Mouse (Mus musculus) brain, embryonic 14.5 days (tissue): ENCODE measurements at regions not wholly inside any gene's neighbourhood (a gene's known extent, or its start where the extent isn't known, plus 50 kb on each side); places are given as distances from the start of the nearest gene placed in this dataset.

Experiments
- DNase-seq: peaks from one replicate; pipeline ENCODE4 v3.0.0-alpha.2; 2011; ENCODE audit warnings: low read depth
- CTCF ChIP-seq: fragments of 200-500 bp; IDR thresholded peaks from 2 replicates; pipeline ENCODE4 v1.5.1; 2012; ENCODE audit warnings: inconsistent platforms, mild to moderate bottlenecking, moderate library complexity, borderline replicate concordance; ENCODE audit not compliant: insufficient read depth, insufficient read length; ENCODE audit errors: extremely low read depth
- POLR2A ChIP-seq: fragments of 200-500 bp; IDR thresholded peaks from 2 replicates; pipeline ENCODE4 v1.6.1; 2012; ENCODE audit warnings: mild to moderate bottlenecking, inconsistent platforms, borderline replicate concordance; ENCODE audit not compliant: poor library complexity, insufficient read depth, insufficient read length, severe bottlenecking; ENCODE audit errors: extremely low read depth

DNA sequence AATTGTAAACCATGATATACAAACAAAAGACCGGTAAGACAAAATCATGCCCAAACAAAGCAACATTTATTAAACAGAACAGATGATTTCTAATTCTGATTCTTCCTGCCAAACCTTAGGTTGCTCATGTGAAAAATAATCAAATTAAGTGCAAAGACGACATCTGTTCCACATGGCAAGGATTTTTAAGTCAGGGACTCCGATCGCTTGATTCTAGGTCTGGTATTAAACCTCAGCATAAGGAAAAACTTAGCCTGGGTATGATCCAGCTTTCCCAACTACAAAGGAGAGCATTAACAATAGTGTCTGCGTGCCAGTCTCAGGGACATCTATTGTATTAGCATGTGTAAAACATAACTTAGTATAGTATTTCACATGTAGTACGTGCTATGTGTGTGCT is 181.8 kb upstream of the Rnpc3 start:
- no peak for TF ChIP-seq POLR2A
- no peak for TF ChIP-seq CTCF
- DNase-seq = peak; percentile 51

DNA sequence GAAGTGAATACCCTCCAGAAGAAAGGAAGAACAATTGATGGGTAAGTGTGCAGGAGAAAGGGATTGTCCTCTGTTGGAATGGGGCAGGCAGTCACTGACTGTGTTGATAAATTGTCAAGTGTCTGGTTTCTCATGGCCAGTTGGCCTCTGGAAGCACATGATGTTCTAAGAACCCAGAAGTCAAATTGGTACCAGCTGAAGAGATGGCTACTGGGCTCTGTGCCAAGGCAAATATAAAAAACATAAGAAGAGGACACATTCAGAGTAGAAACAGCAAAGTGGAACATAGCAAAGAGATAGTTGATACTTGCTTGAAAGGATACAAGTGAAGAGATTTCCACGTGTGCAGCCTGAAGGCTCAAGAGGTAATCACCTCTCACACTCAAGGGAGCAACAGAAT is 170.9 kb upstream of the Col11a1 start:
- TF ChIP-seq POLR2A (no peak), CTCF (no peak)
- DNase-seq = no peak

DNA sequence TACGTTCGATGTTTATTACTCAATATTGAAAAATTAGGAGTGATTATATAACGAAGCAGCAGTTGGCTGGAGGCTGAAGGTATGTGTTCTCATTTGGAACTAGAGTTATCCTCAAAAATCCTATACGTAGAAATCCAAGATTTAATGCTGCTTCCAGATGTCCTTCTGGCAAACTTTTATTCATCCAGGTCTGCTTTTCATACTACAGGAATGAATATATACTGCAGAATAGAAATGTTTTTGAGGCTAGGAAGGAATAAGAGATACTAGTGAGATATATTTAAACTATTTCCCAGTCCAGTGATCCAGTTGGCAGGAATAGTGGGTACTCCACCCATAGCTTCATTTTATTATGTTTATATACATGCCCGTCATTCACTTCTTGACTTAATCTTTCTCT is 170.3 kb upstream of the Col11a1 start:
- DNase-seq = no peak
- no peak for TF ChIP-seq CTCF
- TF ChIP-seq POLR2A = no peak

DNA sequence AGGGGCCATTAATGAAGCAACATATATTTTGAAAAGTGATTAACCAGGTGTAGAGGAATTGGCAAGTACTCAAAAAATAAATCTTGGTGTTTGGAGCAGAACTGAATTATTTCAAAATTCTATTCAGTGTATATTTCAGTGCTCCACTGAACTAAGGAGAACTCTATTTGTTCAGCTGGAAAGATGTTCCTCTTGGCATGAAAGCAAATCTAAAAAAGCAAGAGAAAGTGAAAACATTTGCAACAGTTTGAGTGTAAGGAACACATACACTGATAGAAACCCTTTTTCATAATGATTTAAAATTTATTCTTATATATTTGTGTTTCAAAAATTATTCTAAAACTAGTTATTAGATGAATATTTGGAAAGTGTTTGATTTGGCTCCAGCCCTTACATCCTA is 169.9 kb upstream of the Col11a1 start:
- DNase-seq = no peak
- no peak for TF ChIP-seq POLR2A
- TF ChIP-seq CTCF = no peak

DNA sequence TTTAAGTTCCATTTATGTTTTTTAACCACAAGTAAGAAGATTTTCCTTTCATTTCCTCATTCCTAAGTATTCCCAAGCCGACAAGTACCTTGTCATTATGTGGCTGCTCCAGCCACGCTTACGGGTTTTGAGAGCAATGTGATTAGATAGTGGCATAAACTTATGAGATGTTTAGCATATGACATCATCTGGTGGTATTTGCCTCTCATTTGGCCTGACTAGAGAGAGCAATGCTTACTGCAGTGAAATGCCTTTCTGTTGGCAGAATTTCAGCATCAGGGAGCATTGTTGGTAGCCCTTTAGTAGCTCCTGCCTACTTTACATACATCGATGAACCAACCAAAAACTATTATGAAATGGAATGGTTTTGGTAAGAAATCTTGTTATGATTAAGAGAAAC is 157.1 kb upstream of the Col11a1 start:
- no peak for DNase-seq
- TF ChIP-seq POLR2A = no peak
- TF ChIP-seq CTCF = no peak

DNA sequence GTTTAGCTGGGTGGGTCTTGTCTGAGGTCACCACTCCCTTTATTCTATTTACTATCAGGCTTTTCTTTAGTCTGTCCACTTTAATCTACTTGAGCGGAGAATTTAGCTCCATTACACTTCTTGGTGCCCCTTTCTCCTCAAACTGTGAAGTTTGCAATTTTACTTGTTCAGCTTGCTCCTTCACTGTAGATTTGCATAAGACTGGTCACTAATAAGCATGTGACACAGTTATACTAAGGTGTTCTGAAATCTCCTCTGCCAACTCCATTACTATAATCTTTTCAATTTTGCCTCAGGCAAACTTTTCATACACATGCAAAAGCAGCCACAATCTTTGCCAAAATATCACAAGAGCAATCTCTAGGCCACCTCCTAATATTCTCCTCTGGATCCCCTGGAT is 125.2 kb upstream of the Col11a1 start:
- DNase-seq = no peak
- TF ChIP-seq CTCF = no peak
- no peak for TF ChIP-seq POLR2A

DNA sequence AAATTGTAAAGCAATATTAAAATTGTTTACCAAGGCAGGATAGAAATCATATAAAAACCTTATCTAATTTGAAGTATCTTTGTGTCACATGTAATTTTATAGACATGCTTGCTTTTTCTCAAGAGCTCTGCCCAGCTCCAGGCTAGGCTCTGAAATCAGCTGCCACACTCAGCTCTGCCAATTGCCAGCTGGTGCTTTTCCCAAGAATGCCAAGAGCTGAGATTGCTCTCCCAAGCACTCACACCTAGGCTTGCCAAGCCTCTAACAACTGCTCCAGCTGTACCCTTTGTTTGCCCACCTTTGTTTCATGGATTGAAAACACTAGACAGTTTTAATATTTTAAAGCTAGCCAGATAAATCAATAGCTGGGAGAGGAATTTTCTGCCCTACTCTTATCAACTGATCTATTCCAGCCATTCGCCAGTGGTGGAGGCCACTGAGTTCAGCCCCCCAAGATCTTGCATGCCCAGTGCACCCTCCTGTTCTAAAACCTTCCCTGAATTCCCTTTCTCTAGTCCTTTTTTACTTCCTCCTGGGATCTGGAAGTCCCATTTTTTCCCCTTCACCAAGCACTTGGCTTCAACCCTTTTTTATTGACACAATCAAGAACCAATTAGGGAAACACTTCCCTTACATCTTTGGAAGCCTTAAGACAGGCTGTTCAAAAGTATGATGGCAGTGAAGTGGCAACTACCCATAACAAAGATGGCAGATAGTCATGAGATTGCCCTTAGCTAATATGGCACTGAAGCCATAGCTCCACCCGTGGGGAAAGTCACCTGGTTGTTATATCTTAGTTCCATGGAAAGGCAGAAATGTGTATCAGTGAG is 110.8 kb upstream of the Col11a1 start:
- TF ChIP-seq CTCF (no peak), POLR2A (no peak)
- DNase-seq = peak; percentile 85

DNA sequence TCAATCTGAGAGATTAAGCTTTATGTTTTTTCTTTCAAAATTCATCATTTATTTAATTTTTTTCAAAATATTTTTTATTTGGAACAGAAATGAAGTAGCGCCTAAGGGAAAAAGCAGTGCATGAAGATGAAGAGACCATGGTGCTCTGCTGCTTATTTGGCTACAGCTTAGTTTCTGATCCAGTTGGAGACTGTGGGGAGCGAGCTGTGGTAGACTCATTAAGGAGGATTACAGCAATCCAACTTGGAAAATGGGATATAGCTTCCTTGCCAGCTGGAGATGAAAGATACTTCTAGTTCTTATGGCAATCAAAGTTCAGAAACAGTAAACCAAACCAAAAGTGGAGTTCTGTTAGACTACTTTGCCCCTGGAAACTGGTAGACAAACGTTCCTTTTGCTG is 98.8 kb upstream of the Col11a1 start:
- peak; percentile 49 for DNase-seq
- TF ChIP-seq CTCF (no peak), POLR2A (no peak)

DNA sequence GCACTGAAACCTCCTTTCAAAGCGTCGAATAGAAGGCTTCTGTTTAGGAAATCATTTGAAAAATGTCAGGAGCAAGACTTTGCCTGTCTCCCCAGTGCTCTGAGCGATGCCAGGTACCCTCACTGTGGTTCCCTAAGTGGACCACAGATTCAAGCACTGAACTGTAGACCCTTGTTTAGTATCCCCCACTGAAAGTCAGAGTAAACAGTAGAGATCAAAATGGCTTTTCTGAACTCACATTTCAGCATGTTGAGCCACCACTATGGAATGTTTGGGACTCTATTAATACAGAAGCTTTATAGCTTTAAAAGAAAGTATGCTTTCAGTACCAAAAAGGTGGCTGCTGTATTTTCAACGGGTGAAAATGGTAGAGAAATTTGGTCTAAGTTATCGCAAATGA is 79.8 kb upstream of the Col11a1 start:
- DNase-seq = no peak
- TF ChIP-seq CTCF = no peak
- TF ChIP-seq POLR2A = no peak

DNA sequence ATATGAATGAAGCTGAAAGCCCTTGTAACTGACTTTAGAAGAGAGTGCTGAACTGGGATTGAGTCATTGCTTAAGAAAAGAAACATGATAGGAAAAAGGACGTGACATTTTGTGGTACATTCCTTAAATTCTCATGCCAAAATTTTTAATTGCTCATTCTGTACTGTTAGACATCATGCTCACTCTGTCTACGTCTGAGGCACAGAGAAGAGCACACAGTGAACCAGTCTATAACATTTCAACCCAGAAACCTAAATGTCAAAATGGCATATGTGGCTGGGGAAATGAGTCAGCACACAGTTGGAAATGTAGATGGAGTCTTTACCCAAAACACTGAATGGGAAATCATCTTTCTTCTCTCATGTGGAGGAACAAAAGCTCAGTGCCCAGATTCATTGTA is 77.9 kb upstream of the Col11a1 start:
- TF ChIP-seq CTCF (no peak), POLR2A (no peak)
- DNase-seq = no peak

DNA sequence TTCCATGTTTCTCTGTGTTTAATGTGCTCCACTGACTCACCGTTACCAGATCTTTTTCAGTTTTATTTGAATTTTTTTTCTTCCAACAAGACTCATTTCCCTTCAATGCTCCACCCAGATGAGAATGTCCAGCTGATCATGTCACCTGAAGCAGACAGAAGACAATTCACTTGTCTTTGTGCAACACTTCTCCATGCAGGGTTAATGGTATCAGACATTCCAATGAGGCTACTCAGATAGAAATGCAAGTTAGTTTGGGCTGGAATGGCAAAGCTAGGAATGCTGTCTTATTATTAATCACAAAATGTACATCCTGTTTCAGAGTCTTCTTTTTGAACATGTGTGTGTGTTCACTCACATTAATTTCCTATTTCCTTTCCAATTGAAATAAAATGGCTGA is 77.2 kb upstream of the Col11a1 start:
- TF ChIP-seq CTCF (no peak), POLR2A (no peak)
- DNase-seq = no peak

DNA sequence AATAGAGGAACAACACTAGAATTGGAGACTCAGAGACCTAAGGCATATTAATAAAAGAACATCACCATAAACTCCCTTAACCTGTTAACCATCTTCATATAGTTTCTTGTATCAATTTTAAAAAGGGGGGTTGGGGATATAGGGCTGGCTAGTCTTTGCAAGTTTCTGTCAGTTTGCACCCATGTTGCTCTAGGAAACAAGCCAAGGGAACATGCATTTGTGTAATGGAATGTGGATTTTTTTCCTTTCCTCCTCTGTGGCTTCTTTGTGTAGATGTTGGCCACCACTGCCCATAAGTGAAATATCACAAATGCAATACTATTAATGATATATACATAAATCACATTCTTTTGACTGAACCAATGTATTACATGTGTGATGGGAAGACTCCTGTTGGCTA is 75.9 kb upstream of the Col11a1 start:
- TF ChIP-seq POLR2A (no peak), CTCF (no peak)
- no peak for DNase-seq
